Mouse (Mus musculus): ENCODE results near the gene Ascl5.

DNA sequence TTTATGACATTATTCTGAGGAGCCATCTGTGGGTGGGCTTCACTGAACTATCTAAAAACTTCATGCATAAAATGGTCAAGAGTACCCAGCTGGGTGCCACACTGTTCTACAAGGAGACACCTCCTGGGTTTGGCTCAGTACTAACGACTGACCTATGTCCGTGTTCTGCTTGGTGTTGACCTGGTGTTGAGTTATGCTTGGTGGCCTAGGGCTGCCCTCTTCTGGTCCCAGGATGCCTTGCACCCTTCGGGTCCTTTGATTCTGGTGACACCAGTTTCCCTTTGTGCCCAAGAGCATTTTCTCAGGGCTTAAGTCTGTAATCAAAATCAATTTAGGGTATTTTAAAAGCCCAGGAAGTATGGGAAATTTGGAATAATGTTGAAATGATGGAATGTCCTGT is 25.5 kb downstream of the Ascl5 start:
- peak; percentile 82 for TF ChIP-seq CTCF (IDR thresholded peaks at IDR 0.05)
- no peak for TF ChIP-seq EP300 (IDR thresholded peaks at IDR 0.05)
